Mouse (Mus musculus) left cerebral cortex, adult 9 months (tissue): ENCODE data around the gene Fcrl5.

Source experiments
- DNase-seq, 2 experiments: peaks; one replicate each; pipeline ENCODE4 v3.0.0; 2022; ENCODE audit warnings: low spot score in 2 of 2

The Fcrl5 gene

DNA sequence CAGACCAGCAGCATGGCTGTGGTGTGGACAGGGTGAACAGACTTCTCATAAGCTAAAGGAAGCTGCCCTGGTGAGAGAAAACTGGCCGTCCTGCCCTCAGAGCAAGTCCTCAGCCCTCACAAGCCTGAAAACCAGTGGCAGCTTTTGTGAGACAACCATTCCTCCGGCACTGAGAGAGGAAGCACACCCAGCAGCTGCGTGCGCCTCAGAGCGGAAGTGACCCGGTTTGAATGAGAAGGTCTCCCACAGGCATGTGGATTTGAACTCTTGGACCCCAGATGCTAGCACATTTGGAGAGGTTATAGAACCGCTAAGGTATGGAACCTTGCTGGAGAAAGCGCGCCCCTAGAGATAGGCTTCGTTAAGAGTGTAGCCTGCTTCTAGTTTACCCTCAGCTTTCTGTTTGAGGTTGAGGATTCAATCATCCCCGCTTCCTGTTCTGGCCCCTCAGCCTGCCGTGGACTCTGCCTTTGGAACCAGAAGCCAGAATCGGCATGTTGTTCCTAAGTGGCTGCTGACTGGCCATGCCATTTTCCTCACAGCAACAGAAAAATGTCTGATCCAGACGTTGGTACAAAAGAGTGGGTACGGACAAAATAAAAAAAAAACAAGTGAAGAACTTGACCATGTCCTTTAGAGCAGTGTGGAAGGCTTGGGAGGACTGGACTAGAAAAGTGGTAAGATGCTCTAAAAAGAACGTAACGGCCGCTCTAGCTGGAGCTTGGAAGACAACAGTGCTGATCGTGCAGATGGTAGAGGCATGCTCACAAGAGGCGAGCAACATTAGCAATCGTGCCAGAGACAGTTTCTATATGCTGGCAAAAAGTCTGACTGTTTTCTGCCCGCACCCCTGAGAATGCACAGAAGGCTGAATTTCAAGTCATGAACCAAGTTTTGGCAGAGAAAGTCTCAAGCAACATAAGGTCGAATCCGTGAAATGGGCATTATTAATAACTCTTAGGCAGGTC is 64.8 kb downstream of the Fcrl5 start:
- DNase-seq, result peak in 1 of 2 experiments; percentile 28

DNA sequence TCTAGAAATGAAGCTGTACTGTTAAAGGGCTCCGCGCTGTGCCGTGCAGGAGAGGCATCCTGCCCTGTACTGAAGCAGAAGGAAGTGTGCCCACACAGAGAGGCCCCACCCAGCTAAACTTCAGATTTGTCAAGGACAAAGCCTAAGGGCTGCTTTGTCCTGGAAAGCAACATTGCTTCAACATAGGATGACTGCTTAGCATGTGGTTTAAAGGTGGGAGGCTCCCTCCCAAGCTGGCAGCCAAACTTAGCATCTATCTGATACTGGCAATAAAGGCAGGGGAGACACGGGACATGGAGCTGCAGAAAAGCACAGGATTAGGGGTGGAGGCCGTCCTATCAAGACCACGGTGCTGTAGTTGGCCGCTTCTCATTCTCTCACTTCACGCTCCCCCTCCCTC is 65.6 kb downstream of the Fcrl5 start:
- no peak for DNase-seq

DNA sequence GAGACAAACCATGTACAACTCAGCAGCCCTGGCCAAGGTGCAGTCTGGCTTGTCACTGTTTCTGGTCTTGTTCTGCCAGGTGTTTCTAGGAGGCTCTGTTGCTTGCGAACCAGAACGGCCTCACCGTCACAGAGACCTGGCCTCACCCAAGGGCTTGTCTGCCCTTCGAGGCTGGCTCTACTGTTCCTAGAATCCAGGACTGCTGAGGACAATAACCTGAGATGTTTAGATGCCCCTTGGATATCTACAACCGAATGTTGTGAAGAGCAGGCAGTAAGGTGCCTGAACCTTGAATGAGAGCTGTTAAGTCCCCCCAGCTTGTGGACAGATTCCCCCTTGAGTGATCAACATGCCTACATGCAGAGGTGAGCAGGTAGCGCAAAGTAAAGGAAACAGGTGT is 67.2 kb downstream of the Fcrl5 start:
- no peak for DNase-seq

- peak in 1 of 2 experiments; percentile 43 for DNase-seq
Observed at GRCm38 (mm10) chr3:87504330-87504729, 68.8 kb downstream of the Fcrl5 start.

DNA sequence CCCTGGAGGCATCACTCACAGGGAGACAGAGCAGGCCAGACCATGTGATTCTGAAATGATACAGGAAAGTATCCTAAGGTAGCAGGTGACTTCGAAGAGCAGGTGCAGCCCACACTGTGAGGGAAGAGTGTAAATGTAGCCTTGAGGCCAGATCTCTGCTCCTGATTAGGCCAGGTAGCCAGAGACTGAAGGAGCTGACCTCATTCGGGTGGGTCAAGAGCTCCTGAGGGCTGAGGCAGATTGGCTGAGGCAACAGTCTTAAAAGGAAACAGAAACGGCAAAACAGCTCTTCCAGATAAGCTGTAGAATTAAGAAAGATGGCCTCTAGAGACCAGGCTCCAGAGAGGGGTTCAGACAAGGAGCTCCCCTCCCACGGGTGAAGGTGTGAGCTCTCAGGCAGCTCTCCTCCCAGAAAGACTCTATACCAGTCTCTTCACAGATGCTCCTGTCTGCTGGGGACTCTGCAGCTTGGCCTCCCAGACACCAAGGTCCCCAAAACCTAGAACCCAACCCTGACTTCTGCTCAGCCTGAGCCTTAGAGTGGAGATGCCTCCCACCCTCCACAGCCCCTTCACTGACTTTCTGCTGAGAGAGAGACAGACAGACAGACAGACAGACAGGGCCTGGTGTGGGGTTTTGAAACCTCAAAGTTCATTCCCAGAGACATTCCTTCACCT is 69.3 kb downstream of the Fcrl5 start:
- DNase-seq, result no peak

DNA sequence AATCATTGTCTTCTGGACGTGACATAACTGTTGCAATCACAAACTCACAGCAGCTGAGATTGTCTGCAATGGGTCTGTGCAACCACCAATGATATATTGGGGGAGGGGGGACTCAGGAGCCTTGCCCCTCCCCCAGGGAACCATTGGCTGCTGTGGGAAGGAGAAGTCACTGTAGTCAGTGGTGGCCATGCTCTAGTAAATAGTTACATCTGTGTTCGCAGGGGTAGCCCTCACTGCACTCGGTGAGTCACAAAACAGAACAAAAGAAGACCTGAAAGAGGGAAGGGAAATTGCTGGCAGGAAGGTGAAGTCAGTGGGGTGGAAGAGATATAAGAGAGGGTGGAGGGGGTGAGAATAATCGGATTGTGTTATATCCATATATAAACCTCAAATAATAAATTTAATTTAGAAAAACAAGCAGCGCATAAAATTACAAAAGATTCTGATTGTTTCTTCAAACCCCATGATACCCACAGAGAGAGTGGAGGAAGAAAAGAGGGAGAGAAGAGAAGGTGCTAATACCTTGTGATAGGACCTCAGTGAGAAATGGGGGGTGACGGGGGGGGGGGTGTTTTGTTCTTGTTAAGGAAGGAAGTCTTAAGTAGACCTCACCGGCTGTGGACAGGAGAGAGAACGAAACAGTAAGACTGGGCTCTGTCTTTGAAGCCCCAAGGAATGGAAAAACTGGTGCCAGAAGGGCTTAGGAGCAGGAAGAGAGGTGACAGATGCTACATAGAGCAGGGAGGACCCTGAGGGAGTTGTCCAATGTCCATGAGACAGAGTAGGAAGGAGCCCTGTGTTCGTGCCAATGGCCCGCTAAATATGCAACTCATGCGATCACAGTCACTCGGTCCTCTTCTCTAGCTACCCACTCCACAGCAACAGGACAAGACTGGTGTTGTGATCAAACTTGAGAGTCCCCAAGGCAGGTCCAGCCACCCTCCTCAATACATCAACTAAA is 71.2 kb downstream of the Fcrl5 start:
- DNase-seq, result no peak

DNA sequence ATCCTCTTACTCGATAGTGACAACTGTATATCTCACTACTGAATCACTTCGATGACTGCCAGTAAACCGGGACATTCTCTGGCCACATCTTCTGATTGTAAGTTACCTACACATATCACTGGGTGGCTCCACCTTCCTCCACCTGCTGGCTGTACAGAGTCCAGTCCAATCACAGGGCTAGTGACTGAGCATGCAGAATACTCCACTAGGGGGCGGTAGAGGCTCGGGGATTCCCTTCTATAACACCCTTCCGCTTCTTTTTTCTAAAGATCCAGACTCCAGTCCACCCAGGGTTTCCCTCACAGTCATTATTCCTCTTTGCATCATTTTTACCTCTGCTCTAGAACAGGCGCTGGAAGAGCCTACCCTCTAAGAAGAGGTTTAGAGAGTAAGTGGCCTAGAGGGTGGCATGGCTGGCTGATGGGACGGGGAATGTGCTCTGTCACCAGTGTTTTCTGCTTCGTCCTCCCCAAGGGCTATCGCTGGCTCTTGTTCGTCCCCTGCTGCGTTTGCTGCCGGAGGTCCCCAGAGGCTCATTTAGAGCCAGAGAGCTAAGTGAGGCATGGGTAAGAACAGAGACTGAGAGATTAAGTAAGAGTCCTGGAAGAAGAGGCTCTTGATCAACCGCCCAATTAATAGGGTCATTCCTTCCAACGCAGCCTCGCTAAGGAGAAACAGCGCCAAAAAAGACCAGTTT is 72.8 kb downstream of the Fcrl5 start:
- peak in 1 of 2 experiments; percentile 90 for DNase-seq

DNA sequence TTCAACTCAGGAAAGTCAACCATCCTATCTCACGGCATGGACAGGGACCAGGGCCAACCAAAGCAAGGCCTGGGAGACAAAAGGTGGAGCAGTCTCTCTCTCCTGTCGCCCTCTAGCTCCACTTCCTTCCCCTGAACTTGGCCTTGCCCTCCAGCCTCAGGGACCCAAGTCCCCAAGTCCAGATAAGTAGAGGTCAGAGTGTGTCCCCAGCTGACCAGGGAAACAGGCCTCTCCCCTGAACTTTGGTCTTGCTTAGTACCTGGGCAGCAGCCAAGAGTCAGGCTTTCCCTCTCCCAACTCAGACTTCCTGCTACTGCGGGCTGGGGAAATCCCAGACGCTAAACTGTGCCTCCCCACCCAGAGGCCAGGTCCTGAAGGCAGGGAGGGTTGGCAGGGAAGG is 73.5 kb downstream of the Fcrl5 start:
- DNase-seq, result no peak

DNA sequence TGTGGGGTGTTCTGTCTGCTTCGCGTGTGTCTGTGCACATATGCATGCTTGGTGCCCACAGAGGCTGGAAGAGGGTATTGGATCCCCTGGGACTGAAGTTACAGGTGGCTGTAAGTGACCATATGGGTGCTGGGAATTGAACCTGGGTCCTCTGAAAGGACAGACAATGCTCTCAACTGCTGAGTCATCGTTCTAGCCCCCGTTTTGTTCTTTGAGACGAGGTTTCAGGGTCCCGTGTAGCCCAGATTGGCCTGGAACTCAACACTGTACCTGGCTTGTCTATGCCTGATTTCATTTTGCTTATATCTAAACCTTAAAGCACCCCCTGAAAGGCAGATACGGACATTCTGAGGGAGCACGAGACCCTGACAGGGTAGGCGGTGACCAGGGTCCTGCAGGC is 75.3 kb downstream of the Fcrl5 start:
- no peak for DNase-seq

DNA sequence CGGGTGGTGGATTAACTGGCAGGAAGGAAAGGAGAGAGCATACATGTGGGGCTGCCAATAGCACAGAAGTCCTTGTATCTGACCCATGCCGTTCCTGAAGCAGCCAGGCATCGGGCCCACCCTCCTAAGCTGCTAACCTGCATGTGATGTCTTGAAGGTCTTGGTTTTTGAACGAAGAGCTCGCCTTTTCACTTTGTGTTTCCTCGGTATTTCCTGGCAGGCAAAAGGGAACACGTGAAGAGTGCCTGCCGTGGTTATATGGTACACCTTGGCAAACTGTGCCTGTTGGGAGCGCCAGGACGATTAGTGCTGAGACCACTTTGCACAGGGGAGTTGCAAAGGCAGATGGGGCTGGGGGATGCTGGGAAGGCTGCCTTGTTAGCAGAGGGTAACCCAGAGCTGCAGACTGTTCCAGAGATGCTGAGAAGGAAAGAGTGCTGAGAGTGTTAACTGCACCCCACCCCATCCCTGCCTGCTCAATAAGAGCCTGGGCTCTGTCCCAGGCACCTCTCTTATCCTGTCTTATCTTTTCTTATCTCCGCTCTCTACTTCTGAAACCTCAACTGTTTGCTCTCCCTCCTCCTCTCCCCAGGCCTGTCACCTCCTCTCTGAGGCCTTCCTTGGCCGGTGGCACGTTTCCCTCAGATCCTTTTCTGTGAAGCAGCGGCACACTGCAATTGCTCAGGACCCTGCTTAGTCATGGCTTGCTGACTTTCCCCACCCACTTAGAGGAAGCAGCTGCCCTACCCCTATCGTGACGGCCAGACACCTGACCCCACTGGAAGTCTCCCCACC is 76.6 kb downstream of the Fcrl5 start:
- DNase-seq, result no peak

DNA sequence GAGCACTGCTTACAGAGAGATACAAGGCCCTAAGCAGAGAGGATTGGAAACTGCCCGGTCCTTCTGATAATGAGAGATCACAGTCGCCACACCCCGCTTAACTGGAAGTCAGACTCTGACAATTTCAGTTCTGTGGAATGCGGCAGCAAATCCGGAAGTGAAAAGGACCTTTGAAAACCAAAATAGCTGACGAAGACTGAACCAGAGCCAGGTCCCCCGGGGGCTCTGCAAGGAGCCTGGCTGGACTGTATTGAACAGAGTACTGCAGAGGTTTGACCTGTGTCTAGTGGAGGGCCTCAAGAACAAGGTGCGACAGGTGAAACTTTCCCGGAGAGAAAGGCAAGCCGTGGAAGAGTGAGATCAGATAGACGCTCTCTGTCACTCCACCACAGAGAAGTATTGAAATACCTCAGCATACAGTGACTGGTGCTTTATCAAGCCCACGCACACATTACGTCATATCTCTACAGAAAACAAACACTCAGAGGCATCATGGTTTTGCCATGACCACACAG is 80.1 kb downstream of the Fcrl5 start:
- DNase-seq, result no peak

DNA sequence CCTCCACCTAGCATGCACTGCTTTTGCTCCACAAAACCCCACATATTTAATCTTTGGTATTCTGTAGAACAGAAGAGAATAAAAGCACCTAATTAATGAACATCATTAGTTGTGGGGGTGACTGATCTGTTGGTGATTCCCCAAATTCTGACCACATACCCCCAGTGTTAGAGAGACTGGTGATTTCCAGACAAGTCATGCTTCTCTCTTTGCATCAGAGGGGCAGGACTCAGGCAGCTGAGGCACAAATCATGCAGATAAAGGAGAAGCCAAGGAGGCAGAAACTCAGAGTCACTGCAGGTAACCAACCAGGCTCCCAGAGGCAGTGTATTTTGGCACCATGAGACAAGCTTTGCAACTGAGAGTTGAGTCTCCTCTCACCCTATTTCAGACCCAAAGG is 82.9 kb downstream of the Fcrl5 start:
- DNase-seq, result no peak

DNA sequence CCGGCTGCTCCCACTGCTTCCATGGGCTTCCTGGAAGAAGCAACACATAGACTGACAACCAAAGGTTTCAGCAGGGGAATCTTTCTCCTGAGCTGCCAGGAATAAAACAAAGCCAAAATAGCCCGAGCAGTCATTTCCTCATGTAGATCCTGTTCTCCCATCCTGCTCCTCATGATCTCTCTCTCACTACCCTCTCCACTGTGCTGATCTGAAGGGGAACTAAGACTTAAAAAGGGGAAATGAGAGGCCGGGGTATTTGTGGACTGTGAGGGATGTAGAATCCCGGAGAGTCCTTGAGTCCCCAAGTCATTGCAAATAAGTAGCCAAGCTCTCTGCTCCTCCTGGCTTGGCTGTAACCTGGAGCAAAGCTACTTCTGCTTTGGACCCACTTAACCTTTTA is 85.6 kb downstream of the Fcrl5 start:
- no peak for DNase-seq

DNA sequence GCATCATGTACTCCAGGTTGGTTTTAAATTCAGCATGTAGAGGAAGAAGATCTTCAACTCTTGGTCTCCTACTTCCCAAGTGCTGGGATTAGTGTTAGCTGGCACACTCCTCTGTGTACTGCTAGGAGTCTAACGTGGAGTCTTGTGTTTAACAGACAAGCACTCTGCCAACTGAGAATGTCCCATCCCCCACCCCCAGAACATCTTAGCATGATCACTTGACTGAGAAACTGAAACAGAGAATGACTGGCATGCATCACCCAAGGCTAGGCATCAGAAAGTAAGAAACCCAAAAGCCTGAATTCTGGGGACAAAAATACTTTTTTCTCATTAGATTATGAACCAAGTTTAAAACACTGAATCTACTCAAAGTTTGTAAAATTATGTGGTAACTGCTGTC is 86.3 kb downstream of the Fcrl5 start:
- DNase-seq, result no peak

GRCm38 (mm10) chr3:87523701-87524100 is 88.1 kb downstream of the Fcrl5 start:
- DNase-seq, result no peak

DNA sequence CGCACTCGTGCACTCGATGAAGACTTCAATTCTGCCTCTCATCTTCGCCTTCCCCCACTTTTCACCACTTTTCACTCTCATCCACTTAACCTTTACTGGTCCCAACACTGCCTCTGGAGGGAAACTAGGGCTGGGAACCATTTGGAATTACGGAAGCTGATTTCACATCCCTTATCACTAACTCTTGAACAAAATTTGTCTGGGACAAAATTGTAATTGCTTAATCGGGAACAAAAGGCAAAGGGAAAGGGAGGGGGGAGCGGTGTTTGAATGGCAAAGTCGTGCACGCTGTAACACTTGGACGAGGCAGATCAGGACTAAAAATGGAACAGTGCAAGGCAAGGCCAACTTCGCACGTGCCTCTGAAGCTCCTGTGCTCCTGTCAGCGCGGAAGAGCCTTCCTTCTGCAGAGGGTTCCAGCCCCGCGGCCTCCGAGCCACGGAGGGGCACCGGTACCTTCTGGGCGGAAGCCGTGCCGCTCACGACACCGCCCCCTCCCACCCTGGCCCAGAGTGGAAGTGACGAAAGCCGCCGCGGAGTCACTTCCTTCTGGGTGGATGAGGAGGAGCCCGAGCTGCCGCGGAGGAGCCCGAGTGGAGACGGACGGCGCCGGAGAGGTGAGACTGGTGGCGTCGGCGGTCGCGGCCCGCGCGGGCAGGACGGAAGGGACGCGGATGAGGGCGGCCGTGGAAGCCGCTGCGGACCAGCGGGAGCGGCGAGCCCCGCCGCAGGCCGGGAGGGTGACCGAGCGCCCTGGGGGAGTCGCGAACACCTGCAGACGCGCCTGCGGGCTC is 89.7 kb downstream of the Fcrl5 start, which contains the start of gene Etv3:
TSS of gene Etv3 (plus strand) at position 365 of the 794 bp plus-strand sequence.
- DNase-seq, result peak; percentile 70 to 84

GRCm38 (mm10) chr3:87525837-87526570 is 90.4 kb downstream of the Fcrl5 start:
- DNase-seq, result peak in 1 of 2 experiments; percentile 24

GRCm38 (mm10) chr3:87527139-87527538 is 91.6 kb downstream of the Fcrl5 start:
- no peak for DNase-seq

DNA sequence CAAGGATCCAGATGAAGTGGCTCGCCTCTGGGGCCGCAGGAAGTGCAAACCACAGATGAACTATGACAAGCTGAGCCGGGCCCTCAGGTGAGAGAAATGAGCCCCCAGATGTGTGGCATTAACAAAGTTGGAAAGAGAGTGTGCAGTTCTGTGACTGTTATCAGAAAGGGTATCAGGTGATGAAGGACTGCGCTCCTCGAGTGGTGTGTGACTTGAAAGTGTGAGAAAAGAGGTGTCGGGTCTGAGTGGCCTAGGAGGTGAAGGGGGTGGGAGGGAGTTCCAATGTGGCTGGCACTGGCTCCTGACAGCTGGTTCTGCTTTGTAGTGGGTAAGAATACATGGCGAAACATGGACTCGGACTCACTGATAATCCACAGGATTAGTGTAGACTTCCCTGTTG is 92.4 kb downstream of the Fcrl5 start:
- DNase-seq, result no peak
